Mouse (Mus musculus) thymus, adult 2 months (tissue): ENCODE results near the gene Pmm2. TPM values are rescaled to one million over a fixed set of nuclear protein-coding genes. Genes with fewer than 3 reads are reported as not detected.

Source experiments
- DNase-seq: peaks from one replicate; pipeline ENCODE4 v3.0.0; 2021
- H3K27ac ChIP-seq: fragments of 200-500 bp; 2 replicates; pipeline ENCODE4 v1.5.1; 2012; ENCODE audit warnings: low read length, control low read depth; ENCODE audit not compliant: control insufficient read depth, insufficient read depth
- H3K27me3 ChIP-seq: fragments of 200-500 bp; 2 replicates; pipeline ENCODE4 v1.6.1; 2012; ENCODE audit warnings: mild to moderate bottlenecking, low read length, moderate library complexity, mixed read lengths; ENCODE audit not compliant: control insufficient read depth, insufficient read depth
- H3K36me3 ChIP-seq: fragments of 200-500 bp; 2 replicates; pipeline ENCODE4 v1.6.1; 2012; ENCODE audit warnings: mild to moderate bottlenecking, low read length, moderate library complexity; ENCODE audit not compliant: control insufficient read depth, insufficient read depth
- H3K4me1 ChIP-seq: fragments of 200-500 bp; replicated peaks from 2 replicates; pipeline ENCODE4 v1.6.1; 2012; ENCODE audit warnings: low read length; ENCODE audit not compliant: control insufficient read depth, insufficient read depth
- H3K4me3 ChIP-seq: fragments of 200-500 bp; 2 replicates; pipeline ENCODE4 v1.5.1; 2012; ENCODE audit warnings: mild to moderate bottlenecking, low read length, control low read depth, moderate library complexity; ENCODE audit not compliant: control insufficient read depth, insufficient read depth
- CTCF ChIP-seq: fragments of 200-500 bp; IDR thresholded peaks from 2 replicates; pipeline ENCODE4 v1.5.1; 2012; ENCODE audit warnings: mild to moderate bottlenecking, control low read depth, low read length, moderate library complexity, borderline replicate concordance; ENCODE audit not compliant: control insufficient read depth, poor library complexity, insufficient read depth; ENCODE audit errors: extremely low read depth
- POLR2A ChIP-seq: fragments of 200-500 bp; IDR thresholded peaks from 2 replicates; pipeline ENCODE4 v1.6.1; 2012; ENCODE audit warnings: mild to moderate bottlenecking, low read length, control low read depth, moderate library complexity; ENCODE audit not compliant: control insufficient read depth, poor library complexity, insufficient read depth; ENCODE audit errors: extremely low read depth
- WGBS: fragments of 180-500 bp; shearing (Covaris S2); methylation state at CpG from one replicate; pipeline ENCODE4 v1.1.7; 2018; 5-methylcytosine and 5-hydroxymethylcytosine counted together
- polyA plus RNA-seq: library from polyadenylated mRNA; depleted of rRNA; stranded (reverse); fragments of >200 nt; gene quantifications from 2 replicates; pipeline ENCODE4 v1.2.3, GENCODE M21; 2012; rRNA removed

The Pmm2 gene
- polyA plus RNA-seq, 1 experiment: 116 TPM

- TF ChIP-seq CTCF: no peak
- no peak for TF ChIP-seq POLR2A
- DNase-seq: no peak
- H3K36me3 ChIP-seq: peaks cover 93% of the 10 kb centered on the region
- 96% methylated on average over 9 of the region's 9 CpGs for WGBS
- H3K4me1 ChIP-seq: no peaks in the 10 kb centered on the region
- no peaks in the 10 kb centered on the region for H3K27me3 ChIP-seq
- H3K4me3 ChIP-seq: no peak overlapping the region
- H3K27ac ChIP-seq: no peak overlapping the region
Observed at GRCm38 (mm10) chr16:8711998-8712397, 74.5 kb downstream of the Pmm2 start.

Other genes starting within 250 kb of the Pmm2 start
- gene Tmem114, start 212.5 kb upstream of the Pmm2 start, polyA plus RNA-seq: 0.09 TPM in 1 of 2 replicates, not detected in the other
- gene Mettl22, start 166.9 kb upstream of the Pmm2 start, polyA plus RNA-seq: 27.9 and 28.3 TPM in 2 replicates
- gene Abat, start 124.2 kb upstream of the Pmm2 start, polyA plus RNA-seq: 7.3 and 9.5 TPM in 2 replicates
- 18.5 and 20.8 TPM in 2 replicates for gene Tmem186, start within 50 bp of the Pmm2 start, polyA plus RNA-seq
- gene Carhsp1, start 34.5 kb downstream of the Pmm2 start, polyA plus RNA-seq: 42.0 and 47.4 TPM in 2 replicates
- gene Gm5767, start 43.1 kb downstream of the Pmm2 start, polyA plus RNA-seq: 1.1 TPM in 1 of 2 replicates, not detected in the other
- 81.7 and 94.8 TPM in 2 replicates for gene Usp7, start 154.6 kb downstream of the Pmm2 start, polyA plus RNA-seq
- 28.4 and 29.5 TPM in 2 replicates for gene 1810013L24Rik, start 192.4 kb downstream of the Pmm2 start, polyA plus RNA-seq